Mouse (Mus musculus) layer of hippocampus, postnatal 36 days (tissue): Measurements from ENCODE around the gene Olfr1352. TPM values are rescaled to one million over a fixed set of nuclear protein-coding genes. Genes with fewer than 3 reads are reported as not detected.
"Not testable (repeated sequence)": the region's sequence is repeated elsewhere in the genome, so short reads cannot be mapped to it uniquely, and the experiment has no call there.

ENCODE experiments used
- DNase-seq, 2 experiments: peaks; one replicate each; pipeline ENCODE4 v3.0.0; 2022
- total RNA-seq, 2 experiments: library from RNA; stranded (reverse); gene quantifications; 2 replicates each; pipeline ENCODE4 v1.2.3; 2021

The Olfr1352 gene
- total RNA-seq: not detected

- no peak for DNase-seq
Observed at GRCm38 (mm10) chr10:78980750-78981149, at the start of gene Olfr1352. Gene Olfr1352 (plus strand): TSS chr10:78981050.

DNA sequence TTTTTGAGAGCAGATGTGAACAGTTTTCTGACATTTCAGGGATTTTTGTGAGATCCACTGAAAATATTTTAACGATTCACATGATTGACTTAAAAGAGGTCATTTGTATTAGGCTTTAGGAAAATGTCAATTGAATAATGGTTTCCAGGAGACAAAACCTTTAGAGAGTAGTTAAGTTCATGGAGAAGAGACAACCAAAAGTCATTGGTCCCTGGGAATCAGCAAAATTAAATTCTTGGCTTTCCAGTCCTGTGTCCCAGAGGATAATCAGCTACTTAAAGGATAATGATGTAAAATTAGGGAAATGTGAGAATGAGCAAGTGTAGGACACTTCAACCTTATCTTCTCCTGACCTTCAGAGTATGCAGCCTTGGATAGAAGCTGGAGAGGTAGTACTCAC lies 30.5 kb upstream of the Olfr1352 start, which contains the start of gene Olfr8:
Gene Olfr8 (plus strand): TSS at position 301 of the 400 bp plus-strand sequence.
- not testable (repeated sequence) for DNase-seq

DNA sequence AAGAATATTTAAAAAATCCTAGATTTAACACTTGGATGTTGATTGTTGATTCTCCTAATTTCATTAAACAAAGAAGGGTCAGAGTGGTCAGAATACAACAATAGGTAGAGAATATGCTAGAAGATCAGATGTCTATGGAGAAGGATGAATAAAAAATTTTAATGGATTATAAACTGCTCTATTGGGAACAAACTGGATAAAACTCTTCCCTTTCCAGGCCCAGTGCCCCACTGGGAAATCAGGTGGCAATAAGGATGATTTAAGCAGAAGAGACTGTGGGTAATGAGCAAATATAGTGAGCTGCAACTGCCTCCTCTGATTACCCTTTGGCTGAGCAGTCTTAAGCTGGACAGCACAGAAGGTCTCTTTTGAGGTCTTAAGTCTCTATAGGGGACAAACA lies 17.8 kb upstream of the Olfr1352 start, which contains the start of gene Olfr1353:
Gene Olfr1353 (plus strand): TSS at position 301 of the 400 bp plus-strand sequence.
- DNase-seq: not testable (repeated sequence)

DNA sequence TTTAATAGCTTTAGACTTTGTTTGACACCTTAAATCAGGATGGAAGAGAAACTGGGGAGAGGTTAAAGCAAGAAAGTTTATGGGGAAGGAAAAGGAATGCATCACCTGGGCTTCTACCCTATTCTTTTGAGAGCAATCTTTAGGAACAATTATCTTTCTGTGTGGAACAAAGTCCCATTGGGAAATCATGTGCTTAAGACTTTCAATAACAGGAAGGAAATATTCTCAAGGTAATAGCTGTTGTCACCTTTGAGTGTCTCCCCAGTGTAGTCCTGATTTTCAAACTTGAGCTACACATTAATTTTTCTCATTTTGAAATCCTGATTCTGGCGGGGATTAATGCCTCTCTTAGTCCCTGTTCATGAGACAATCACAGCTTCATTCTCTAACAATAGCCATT lies 31.3 kb downstream of the Olfr1352 start, which contains the start of gene Olfr1351:
Gene Olfr1351 (plus strand): TSS at position 301 of the 400 bp plus-strand sequence.
- no peak for DNase-seq

GRCm38 (mm10) chr10:79028441-79028840 lies 47.6 kb downstream of the Olfr1352 start, which contains the start of gene Olfr57:
Gene Olfr57 (plus strand): TSS chr10:79028741.
- no peak for DNase-seq

Other genes starting within 250 kb of the Olfr1352 start
- gene Ccdc105, start 228.0 kb upstream of the Olfr1352 start, total RNA-seq: under 1 TPM; 0.23 to 0.60 TPM
- gene Slc1a6, start 200.6 kb upstream of the Olfr1352 start, total RNA-seq: 10 to 100 TPM in 1 of 2 experiments, 1 to 10 TPM in 1; 9.7 to 11.5 TPM
- gene Olfr1356, start 128.9 kb upstream of the Olfr1352 start, total RNA-seq: not detected
- not detected for gene Olfr1355, start 105.5 kb upstream of the Olfr1352 start, total RNA-seq
- gene Olfr1354, start 67.9 kb upstream of the Olfr1352 start, total RNA-seq: not detected
- gene Olfr8, start 30.4 kb upstream of the Olfr1352 start, total RNA-seq: not detected
- not detected for gene Olfr1353, start 17.7 kb upstream of the Olfr1352 start, total RNA-seq
- gene Olfr1351, start 31.4 kb downstream of the Olfr1352 start, total RNA-seq: not detected
- not detected for gene Olfr57, start 47.7 kb downstream of the Olfr1352 start, total RNA-seq
- gene 2610008E11Rik, start 116.5 kb downstream of the Olfr1352 start, total RNA-seq: 10 to 100 TPM; 24.3 to 26.7 TPM
- gene Vmn2r80, start 167.7 kb downstream of the Olfr1352 start, total RNA-seq: not detected